Mouse (Mus musculus) forebrain, embryonic 10.5 days (tissue): ENCODE results near the gene Snx5. TPM values are rescaled to one million over a fixed set of nuclear protein-coding genes. Genes with fewer than 3 reads are reported as not detected.

Experiments
- DNase-seq: peaks from one replicate; pipeline ENCODE4 v3.0.0-alpha.2; 2017; ENCODE audit warnings: low spot score; ENCODE audit errors: extremely low spot score
- H3K27ac ChIP-seq: fragments of 300-500 bp; sonication (generic); 2 replicates; pipeline ENCODE4 v1.5.1; 2016; ENCODE audit warnings: mild to moderate bottlenecking
- H3K27me3 ChIP-seq: fragments of 300-500 bp; sonication (generic); 2 replicates; pipeline ENCODE4 v1.6.1; 2016; ENCODE audit warnings: mild to moderate bottlenecking; ENCODE audit not compliant: poor library complexity, severe bottlenecking
- H3K36me3 ChIP-seq: fragments of 300-500 bp; sonication (generic); replicated peaks from 2 replicates; pipeline ENCODE4 v1.6.1; 2016; ENCODE audit warnings: mild to moderate bottlenecking, moderate library complexity
- H3K4me1 ChIP-seq: fragments of 300-500 bp; sonication (generic); 2 replicates; pipeline ENCODE4 v1.6.1; 2016
- H3K4me3 ChIP-seq: fragments of 300-500 bp; sonication (generic); 2 replicates; pipeline ENCODE4 v1.5.1; 2016; ENCODE audit warnings: mild to moderate bottlenecking, moderate library complexity
- H3K9me3 ChIP-seq: fragments of 300-500 bp; sonication (generic); 2 replicates; pipeline ENCODE4 v1.6.1; 2016; ENCODE audit warnings: mild to moderate bottlenecking, moderate library complexity
- WGBS: fragments of 180-500 bp; shearing (Covaris S2); methylation state at CpG from one replicate; pipeline ENCODE4 v1.1.7; 2016; 5-methylcytosine and 5-hydroxymethylcytosine counted together
- polyA plus RNA-seq: library from polyadenylated mRNA; unstranded; fragments of >200 nt; fragmentation: Nextera tagmentation; extraction: Ambion mirVana; gene quantifications from 2 replicates; pipeline ENCODE4 v1.2.1, GENCODE M21; 2016

Snx5 gene
- polyA plus RNA-seq = 132 and 133 TPM in 2 replicates

DNA sequence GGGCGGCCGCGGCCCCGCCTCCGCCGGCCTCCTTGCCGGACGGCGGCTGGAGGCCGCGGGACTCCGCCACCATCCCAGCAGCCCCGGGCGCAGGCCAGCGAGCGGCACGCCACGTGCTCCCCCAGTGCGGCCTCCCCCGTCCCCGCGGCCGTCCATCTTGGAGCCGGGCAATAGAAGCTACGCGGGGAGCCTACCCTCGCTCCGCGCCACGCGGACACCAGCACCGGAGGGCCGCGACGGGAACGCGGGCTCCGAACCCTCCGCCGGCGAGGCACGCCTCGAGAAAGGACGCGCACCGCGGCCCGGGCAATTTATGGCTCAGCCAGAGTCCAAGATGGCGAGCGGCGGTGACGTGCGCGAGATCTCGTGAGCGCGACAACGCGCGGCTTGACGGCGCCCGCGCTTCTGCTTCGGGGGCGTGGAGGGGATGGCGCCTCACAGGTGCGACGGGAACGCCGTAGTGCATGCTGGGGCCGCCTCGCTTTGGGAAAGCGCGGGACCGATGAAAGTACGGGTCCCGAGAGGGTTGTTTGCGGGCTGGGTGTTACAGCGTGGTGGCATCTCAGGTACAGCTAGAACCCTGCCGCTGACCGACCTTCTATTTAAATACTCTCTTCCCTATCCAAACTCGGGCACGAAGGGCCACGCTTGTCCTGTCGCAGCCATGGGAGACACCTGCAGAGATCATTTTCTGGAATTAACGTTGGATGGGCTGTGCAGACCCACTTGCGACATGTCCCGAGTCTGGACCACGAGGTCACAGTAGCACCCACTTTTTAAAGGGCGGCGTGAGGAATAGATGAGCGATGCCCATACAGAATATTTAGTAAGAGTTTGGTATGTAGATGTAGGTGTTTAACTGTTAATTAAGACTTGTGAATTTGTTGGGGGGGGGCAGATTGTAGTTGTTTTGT is at the start of gene Snx5, which contains the start of gene Mgme1:
Gene Snx5 (minus strand): TSS at position 400 of the 914 bp plus-strand sequence.
Gene Mgme1 (plus strand): TSS at position 157 of the 914 bp plus-strand sequence.
- H3K36me3 ChIP-seq = peaks cover 54% of the 10 kb centered on the region

DNA sequence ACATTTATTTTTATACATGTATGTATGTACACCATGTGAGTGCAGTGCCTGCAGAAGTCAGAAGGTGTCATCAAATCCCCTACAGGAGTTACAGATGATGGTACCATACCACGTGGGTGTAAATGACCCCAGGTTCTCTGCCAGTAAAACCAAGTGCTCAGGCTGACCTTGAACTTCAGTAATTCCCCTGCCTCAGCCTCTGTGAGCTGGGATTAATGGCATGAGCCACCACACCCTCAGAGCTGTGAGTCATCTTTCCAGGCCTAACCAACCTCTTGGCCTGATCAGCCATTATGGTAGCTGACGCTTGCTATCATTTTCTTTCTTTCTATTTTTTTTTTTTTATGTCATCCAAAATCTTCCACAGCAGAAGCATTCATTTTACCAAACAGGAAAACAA is 40.7 kb upstream of the Snx5 start:
- Histone ChIP-seq H3K27me3 (no peaks in the 10 kb centered on the region), H3K36me3 (no peaks in the 10 kb centered on the region), H3K4me3 (no peak overlapping the region), H3K4me1 (peaks cover 14% of the 10 kb centered on the region), H3K9me3 (no peaks in the 10 kb centered on the region), H3K27ac (no peak overlapping the region)
- no peak for DNase-seq
- WGBS = 86% methylated on average over 2 of the region's 2 CpGs

More for the DNA sequence above, at the start of gene Snx5, which contains the start of gene Mgme1:
- peak; percentile 95 for DNase-seq
- Histone ChIP-seq H3K4me1 (peaks cover 69% of the 10 kb centered on the region), H3K4me3 (peak within 1 kb of the TSS; percentile 84), H3K27me3 (no peaks in the 10 kb centered on the region), H3K27ac (peak within 1 kb of the TSS; percentile 99), H3K9me3 (no peaks in the 10 kb centered on the region)
- WGBS = under 1% methylated on average over 93 of the region's 93 CpGs

DNA sequence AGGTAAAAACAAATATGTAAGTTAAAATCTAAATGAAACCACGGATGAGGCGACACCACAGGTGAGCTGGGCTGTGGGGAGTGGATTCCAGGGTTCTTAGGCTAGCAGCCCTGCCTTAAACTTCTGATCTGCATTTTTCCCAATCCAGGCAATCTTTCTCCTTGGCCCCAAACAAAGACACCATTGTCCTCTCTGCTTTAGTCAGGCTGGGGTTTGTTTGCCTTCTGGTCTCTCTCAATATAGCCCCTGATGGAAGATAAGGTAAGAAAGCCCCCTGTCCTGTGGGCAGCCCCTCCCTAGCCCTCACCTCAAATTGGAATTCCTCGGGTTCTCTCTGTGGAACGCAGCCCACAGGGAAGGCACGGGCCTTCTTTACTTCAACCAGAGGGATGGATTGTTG is 39.6 kb upstream of the Snx5 start:
- Histone ChIP-seq H3K36me3 (no peaks in the 10 kb centered on the region), H3K27ac (peak overlapping the region; percentile 58; the same call in 1 of the 2 replicates)
- no peak for DNase-seq

DNA sequence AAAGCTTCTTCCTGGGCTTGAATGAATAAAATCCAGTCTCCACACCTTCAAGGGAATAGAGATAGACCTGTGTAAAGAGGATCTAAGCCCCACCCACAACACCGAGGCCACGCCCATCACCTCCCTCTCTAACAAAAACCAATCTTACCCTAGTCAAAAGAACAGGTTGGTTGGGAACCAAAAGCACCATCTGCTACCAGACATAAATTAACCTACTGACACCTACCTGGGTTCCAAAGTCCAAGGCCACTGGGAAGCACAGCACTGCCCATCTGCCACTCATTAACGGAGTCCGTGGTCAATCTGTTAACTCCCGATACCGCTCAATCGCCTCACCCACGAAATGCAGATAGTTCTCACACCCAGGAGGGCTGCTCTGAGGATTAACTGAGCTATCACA is 37.9 kb upstream of the Snx5 start:
- 61% methylated on average over 8 of the region's 8 CpGs for WGBS

More for the DNA sequence above, 39.6 kb upstream of the Snx5 start:
- H3K27me3 ChIP-seq = no peaks in the 10 kb centered on the region
- WGBS = 16% methylated on average over 5 of the region's 5 CpGs
- no peak overlapping the region for H3K4me3 ChIP-seq
- peaks cover 19% of the 10 kb centered on the region for H3K4me1 ChIP-seq
- no peaks in the 10 kb centered on the region for H3K9me3 ChIP-seq

DNA sequence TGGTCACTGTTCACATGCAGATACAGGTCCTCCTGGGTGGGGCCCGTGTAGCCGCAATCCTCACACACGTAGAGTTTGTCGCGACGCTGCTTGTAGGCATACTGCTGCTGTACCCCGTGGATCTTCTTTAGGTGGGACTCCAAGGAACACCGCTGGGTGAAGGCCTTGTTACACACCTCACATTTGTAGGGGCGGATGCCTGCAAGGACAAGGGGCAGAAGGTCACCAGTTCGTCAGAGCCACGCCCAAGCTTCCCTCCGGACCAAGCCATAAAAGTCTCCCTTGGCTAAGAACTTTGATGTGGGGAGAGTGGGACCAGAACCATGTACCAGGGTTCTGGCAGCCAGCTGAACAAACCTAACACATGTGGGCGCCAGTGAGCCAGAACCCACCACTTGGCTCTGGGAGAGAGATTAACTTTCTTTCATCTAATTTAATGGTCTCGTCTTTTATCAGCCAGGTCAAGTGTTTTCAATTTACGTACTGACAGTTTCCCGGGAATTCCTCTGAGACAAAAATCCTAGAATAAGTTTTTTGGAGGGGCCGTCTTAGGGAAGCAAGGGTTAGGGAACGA is 35.1 kb upstream of the Snx5 start:
- Histone ChIP-seq H3K4me1 (peaks cover 19% of the 10 kb centered on the region), H3K36me3 (no peaks in the 10 kb centered on the region), H3K9me3 (no peaks in the 10 kb centered on the region), H3K4me3 (no peak overlapping the region), H3K27me3 (no peaks in the 10 kb centered on the region), H3K27ac (no peak overlapping the region)
- 72% methylated on average over 18 of the region's 18 CpGs for WGBS
- DNase-seq = no peak

More for the DNA sequence above, 37.9 kb upstream of the Snx5 start:
- H3K9me3 ChIP-seq = no peaks in the 10 kb centered on the region
- no peaks in the 10 kb centered on the region for H3K36me3 ChIP-seq
- H3K27me3 ChIP-seq = no peaks in the 10 kb centered on the region
- no peak overlapping the region for H3K4me3 ChIP-seq
- H3K4me1 ChIP-seq = peaks cover 19% of the 10 kb centered on the region
- H3K27ac ChIP-seq = no peak overlapping the region
- no peak for DNase-seq

DNA sequence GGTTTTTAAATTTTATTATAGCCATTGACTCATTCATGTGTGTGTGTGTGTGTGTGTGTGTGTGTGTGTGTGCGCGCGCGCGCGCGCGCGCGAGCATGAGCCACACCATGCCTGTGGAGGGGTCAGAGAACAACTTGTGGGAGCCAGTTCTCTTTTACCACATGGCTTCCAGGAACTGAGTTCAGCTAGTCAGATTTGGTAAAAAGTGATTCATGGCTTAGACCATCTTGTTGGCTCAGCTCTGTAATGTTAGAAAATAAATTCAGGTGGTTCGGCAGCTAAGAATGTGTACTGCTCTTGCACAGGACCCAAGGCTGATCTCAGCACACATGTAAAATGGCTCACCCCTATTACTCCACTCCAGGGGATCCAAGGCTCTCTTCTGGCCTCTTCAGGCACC is 30.4 kb upstream of the Snx5 start:
- Histone ChIP-seq H3K4me1 (peaks cover 3% of the 10 kb centered on the region; the same call in 1 of the 2 replicates), H3K27me3 (no peaks in the 10 kb centered on the region), H3K4me3 (no peak overlapping the region), H3K36me3 (no peaks in the 10 kb centered on the region), H3K27ac (no peak overlapping the region), H3K9me3 (no peaks in the 10 kb centered on the region)
- DNase-seq = no peak
- 96% methylated on average over 11 of the region's 11 CpGs for WGBS

DNA sequence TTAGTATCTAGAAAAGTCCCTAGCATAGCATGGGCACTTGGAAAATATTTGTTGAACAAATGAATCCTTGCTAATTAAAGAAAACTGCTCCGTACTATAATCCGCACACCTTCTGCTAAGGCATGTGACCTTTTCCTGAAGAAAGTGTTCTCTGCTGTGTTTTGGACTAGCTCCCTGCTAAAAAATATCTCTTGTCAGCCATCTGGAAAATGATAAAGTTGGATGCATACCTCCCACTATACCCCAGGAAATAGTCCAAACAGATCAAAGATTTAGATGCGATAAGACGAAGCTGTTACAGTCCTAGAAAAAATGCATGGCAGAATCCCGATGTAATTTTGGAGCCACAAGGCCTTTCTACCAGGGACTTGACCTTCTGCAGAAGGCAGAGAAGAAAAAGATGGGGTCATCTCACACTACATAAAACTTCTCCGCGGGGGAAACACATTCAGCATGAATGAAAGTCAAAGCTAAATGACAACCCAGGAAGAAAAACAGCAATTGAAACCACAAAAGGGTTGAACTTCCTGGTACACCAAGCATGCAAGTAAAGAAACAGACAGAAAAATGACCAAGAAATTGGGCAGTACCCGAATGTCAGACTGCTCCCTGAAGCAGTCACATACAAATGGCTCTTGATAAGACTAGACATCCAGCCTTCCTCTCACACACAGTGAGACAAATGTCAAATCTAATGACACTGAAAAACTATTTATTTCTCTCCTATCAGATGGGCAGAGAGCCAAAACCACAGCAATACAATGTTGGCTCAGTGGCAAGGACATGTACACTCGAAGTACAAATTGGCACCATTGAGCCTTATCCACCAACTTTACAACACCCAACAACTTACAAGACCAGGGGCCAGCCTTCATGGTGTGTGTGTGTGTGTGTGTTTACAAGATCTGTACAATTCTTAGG is 29.3 kb upstream of the Snx5 start:
- no peak overlapping the region for H3K27ac ChIP-seq
- no peaks in the 10 kb centered on the region for H3K9me3 ChIP-seq
- no peaks in the 10 kb centered on the region for H3K4me1 ChIP-seq
- 91% methylated on average over 9 of the region's 9 CpGs for WGBS
- no peaks in the 10 kb centered on the region for H3K36me3 ChIP-seq
- no peak overlapping the region for H3K4me3 ChIP-seq
- H3K27me3 ChIP-seq = no peaks in the 10 kb centered on the region
- no peak for DNase-seq

DNA sequence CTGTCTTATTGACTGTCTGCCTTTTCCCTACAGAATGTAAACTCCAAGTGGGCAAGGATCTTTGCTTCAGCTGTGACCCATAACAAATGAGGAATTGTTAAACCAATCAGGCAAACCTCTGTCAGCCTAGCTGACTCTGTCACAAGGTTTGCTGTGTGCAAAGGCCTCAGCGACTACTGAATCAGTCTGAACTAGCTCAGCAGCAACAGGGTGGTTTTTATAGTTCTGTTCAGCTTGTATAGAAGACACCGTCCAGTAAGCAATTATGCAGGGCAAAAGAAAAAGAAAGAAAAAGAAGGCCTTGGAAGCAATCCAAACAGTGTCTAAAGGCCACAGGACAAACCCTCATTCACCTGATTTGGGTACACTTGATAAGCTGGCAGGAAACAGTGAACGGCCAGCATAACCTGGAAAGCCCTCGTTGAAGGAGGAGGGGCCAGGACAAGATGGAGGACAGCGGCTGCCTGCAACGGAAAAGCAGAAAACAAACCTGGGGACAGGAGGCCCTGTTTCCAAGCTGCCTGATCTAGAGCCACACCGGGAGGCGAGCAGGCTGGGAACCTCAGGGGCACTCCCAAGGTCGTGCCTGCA is 24.5 kb upstream of the Snx5 start:
- H3K4me3 ChIP-seq = no peak overlapping the region
- WGBS = 80% methylated on average over 9 of the region's 9 CpGs
- no peaks in the 10 kb centered on the region for H3K27me3 ChIP-seq
- no peaks in the 10 kb centered on the region for H3K36me3 ChIP-seq
- no peak for DNase-seq
- no peaks in the 10 kb centered on the region for H3K9me3 ChIP-seq
- H3K4me1 ChIP-seq = no peaks in the 10 kb centered on the region
- H3K27ac ChIP-seq = no peak overlapping the region

DNA sequence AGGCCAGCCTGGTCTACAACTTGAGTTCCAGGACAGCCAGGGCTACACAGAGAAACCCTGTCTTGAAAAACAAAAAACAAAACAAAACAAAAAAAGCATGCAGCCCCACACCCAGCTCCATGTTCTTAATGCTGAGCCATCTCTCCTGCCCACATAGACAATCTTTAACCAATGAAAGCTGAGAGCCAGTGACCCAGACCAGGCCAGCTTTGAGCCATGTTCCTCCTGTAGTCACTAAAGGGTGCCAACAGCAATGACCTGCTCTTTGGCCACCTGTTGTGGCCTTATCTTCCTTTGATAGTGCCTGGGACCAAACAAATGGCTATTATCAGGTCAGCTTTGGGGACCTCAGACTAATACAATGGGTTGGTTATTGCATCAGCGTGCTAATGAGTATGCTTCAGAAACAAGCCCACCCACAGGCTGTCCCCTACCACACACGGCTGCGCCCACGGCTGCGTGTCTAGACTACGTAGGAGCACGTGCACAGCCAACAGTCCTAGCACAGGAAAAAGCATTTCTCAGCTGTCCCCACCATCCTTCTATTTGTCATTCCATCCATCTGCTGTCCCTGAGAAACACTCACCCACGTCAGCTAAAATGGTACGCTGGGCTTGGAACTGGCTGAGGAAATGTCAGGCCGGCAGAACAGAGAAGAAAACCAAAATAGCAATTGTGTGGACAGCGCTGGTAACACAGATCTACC is 21.0 kb upstream of the Snx5 start:
- WGBS = 85% methylated on average over 11 of the region's 11 CpGs

DNA sequence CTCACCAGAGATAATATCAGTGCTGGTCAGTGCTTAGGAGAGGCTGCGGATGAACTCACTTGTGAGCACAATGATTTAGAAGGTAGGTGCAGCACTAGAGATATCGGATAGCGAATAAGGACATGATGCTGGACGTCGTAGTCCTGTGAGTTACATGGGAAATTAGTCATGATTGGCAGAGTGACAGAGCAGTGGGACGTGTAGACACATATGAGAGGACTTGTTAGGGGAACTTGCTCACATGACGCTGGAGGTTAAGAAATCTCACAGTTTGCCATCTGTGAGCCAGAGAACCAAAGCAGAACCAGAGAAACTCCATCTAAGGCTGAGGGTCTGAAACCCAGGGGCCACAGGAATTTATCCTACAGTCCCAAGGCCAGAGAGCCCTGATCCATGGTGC is 19.6 kb upstream of the Snx5 start:
- Histone ChIP-seq H3K27ac (no peak overlapping the region), H3K36me3 (no peaks in the 10 kb centered on the region), H3K4me3 (no peak overlapping the region), H3K9me3 (no peaks in the 10 kb centered on the region), H3K27me3 (no peaks in the 10 kb centered on the region), H3K4me1 (no peaks in the 10 kb centered on the region)
- DNase-seq = no peak
- WGBS = 91% methylated on average over 7 of the region's 7 CpGs

More for the DNA sequence above, 21.0 kb upstream of the Snx5 start:
- Histone ChIP-seq H3K9me3 (no peaks in the 10 kb centered on the region), H3K4me3 (no peak overlapping the region), H3K27ac (no peak overlapping the region), H3K36me3 (no peaks in the 10 kb centered on the region), H3K4me1 (no peaks in the 10 kb centered on the region), H3K27me3 (no peaks in the 10 kb centered on the region)
- DNase-seq = no peak

DNA sequence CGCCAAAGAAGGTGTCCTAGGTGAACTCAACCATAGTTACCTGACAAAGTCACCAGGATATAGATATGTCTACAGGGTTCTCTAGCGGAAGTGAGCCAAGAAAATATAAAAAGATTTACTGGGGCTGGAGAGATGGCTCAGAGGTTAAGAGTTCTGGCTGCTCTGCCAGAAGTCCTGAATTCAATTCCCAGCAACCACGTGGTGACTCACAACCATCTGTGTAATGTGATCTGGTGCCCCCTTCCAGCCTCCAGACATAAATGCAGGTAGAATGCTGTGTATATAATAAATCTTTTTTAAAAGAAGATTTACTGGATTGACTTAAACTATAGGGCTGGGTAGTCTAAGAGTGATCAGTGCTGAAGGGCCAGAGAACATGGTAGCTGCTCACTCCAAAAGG is 10.7 kb upstream of the Snx5 start:
- DNase-seq = no peak
- H3K4me1 ChIP-seq = peaks cover 9% of the 10 kb centered on the region
- WGBS = 74% methylated on average over 3 of the region's 3 CpGs
- peaks cover 43% of the 10 kb centered on the region for H3K36me3 ChIP-seq
- H3K9me3 ChIP-seq = no peaks in the 10 kb centered on the region
- no peak overlapping the region for H3K4me3 ChIP-seq
- no peaks in the 10 kb centered on the region for H3K27me3 ChIP-seq
- no peak overlapping the region for H3K27ac ChIP-seq
